Mouse (Mus musculus) midbrain, embryonic 14.5 days (tissue): ENCODE measurements around the gene Disc1. TPM values are rescaled to one million over a fixed set of nuclear protein-coding genes. Genes with fewer than 3 reads are reported as not detected.

Experiments
- ATAC-seq: fragments of 200-750 bp; cut with Nextera tagmentation; 2 replicates; pipeline ENCODE4 v1.8.0; 2017; ENCODE audit warnings: moderate number of reproducible peaks, moderate library complexity; ENCODE audit not compliant: low FRiP score, low TSS enrichment
- DNase-seq: peaks from one replicate; pipeline ENCODE4 v3.0.0-alpha.2; 2015
- H3K27ac ChIP-seq: fragments of 300-500 bp; sonication (generic); replicated peaks from 2 replicates; pipeline ENCODE4 v1.5.1; 2014; ENCODE audit warnings: mild to moderate bottlenecking, low read depth, low read length, moderate library complexity
- H3K27me3 ChIP-seq: fragments of 300-500 bp; sonication (generic); 2 replicates; pipeline ENCODE4 v1.6.1; 2014; ENCODE audit warnings: low read length, control low read depth, mixed read lengths; ENCODE audit not compliant: control insufficient read depth, insufficient read depth
- H3K36me3 ChIP-seq: fragments of 300-500 bp; sonication (generic); 2 replicates; pipeline ENCODE4 v1.6.1; 2014; ENCODE audit warnings: low read length, control low read depth; ENCODE audit not compliant: control insufficient read depth, insufficient read depth
- H3K4me1 ChIP-seq: fragments of 300-500 bp; sonication (generic); 2 replicates; pipeline ENCODE4 v1.6.1; 2014; ENCODE audit warnings: mild to moderate bottlenecking, antibody characterized with exemption, low read length, control low read depth; ENCODE audit not compliant: control insufficient read depth, insufficient read depth
- H3K4me2 ChIP-seq: fragments of 300-500 bp; sonication (generic); 2 replicates; pipeline ENCODE4 v1.6.1; 2014; ENCODE audit warnings: mild to moderate bottlenecking, low read length, moderate library complexity
- H3K4me3 ChIP-seq: fragments of 300-500 bp; sonication (generic); replicated peaks from 2 replicates; pipeline ENCODE4 v1.5.1; 2014; ENCODE audit warnings: low read depth, low read length
- H3K9ac ChIP-seq: fragments of 300-500 bp; sonication (generic); replicated peaks from 2 replicates; pipeline ENCODE4 v1.6.1; 2014; ENCODE audit warnings: mild to moderate bottlenecking, low read length, moderate library complexity
- H3K9me3 ChIP-seq: fragments of 300-500 bp; sonication (generic); 2 replicates; pipeline ENCODE4 v1.6.1; 2016; ENCODE audit warnings: low read length, control low read depth, mixed read lengths; ENCODE audit not compliant: control insufficient read depth
- WGBS: fragments of 180-500 bp; shearing (Covaris S2); extraction: QIAGEN DNeasy Blood & Tissue Kit; methylation state at CpG from one replicate; pipeline ENCODE4 v1.1.7; 2014; 5-methylcytosine and 5-hydroxymethylcytosine counted together
- polyA plus RNA-seq: library from polyadenylated mRNA; unstranded; fragments of >200 nt; fragmentation: Nextera tagmentation; extraction: Ambion mirVana; gene quantifications from 2 replicates; pipeline ENCODE4 v1.2.1, GENCODE M21; 2014

Disc1 gene
- polyA plus RNA-seq, 1 experiment from 2014 or later, result 0.78 TPM

DNA sequence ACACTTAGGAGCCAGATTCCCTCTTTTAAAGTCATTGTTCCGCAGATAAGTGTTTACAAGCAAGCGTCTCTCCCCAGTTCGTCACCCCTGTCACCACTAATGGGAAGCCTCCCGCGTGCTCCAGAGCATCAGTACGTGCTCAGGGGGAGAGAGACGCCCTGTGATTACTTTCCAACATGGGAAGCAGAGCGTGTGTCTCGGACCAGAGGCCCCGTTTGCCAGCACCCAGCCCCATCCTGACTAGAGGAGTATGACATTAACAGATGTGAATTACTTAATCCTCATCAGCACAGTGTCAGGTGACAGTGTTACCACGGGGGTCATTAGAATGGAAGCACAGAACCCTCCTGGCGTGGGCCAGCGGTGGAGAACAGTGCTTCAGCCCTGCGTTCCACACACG, 15.3 kb upstream of the Disc1 start:
- DNase-seq, result no peak

DNA sequence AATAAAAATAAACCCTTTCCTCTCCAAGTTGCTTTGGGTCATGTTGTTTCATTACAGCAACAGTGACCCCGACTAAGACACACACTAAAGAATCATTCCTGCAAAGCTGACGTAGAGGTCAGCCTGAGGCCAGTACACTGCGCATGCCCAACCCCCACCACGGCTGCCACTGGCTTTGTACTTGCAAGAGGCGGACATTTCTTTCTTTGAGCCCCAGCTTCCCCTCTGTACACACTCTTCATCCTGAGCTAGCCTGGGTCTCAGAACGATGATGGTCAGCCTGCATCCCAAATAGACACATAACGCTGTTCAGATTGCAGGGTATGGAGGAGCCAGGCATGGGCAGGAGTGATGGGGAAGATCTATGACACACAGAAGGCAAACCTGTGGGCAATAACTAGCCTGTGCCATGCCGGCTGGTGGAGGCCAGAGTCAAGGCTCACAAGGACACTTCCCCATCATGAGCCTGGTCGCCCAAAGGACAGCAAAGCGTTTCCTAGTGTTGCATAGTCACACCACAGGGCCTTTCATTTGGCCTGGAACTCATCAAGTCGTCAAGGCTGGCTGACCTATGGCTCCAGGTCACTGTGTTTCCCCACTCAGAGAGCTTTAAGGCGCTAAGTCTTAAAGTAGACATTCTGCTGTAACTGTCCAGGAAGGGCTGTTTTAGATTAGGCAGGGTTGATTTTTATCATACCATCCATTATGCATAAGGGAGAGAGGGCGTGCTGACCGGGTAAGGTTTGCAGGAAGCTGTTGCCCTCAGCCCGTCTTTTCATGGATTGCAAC, 13.2 kb upstream of the Disc1 start:
- DNase-seq (no peak), ATAC-seq (no peak)
- H3K9ac ChIP-seq, result no peak overlapping the region
- H3K4me2 ChIP-seq, result no peak overlapping the region
- H3K9me3 ChIP-seq, result no peaks in the 10 kb centered on the region
- WGBS, result 83% methylated on average over 15 of the region's 15 CpGs
- no peak overlapping the region for H3K4me3 ChIP-seq
- H3K4me1 ChIP-seq, result no peaks in the 10 kb centered on the region
- H3K36me3 ChIP-seq, result peaks cover 29% of the 10 kb centered on the region
- no peak overlapping the region for H3K27ac ChIP-seq
- no peaks in the 10 kb centered on the region for H3K27me3 ChIP-seq

More for the DNA sequence above, 15.3 kb upstream of the Disc1 start:
- Histone ChIP-seq H3K27me3 (no peaks in the 10 kb centered on the region), H3K9me3 (no peaks in the 10 kb centered on the region), H3K27ac (no peak overlapping the region), H3K4me1 (no peaks in the 10 kb centered on the region), H3K4me2 (no peak overlapping the region), H3K36me3 (peaks cover 47% of the 10 kb centered on the region), H3K9ac (no peak overlapping the region), H3K4me3 (no peak overlapping the region)
- no peak for ATAC-seq
- 88% methylated on average over 15 of the region's 15 CpGs for WGBS

DNA sequence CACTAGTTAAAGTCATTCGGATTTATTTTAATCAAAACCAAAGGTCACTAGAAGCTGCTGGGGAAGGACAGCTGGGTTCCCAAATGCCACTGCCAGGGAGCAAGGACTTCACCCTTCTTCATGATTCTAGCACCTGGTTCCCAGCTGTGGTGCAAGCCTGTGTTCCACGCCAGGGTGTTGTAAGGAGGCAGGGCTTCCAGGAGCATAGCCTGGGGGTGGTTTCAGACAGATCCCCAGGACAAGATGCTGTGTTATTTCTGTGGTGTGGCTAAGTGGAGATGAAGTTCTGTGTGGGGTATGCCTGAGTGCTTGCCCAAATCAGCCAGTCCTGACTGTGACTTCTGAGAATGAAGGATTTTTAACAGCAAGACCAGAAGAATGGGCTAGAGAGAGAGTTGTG, 12.5 kb upstream of the Disc1 start:
- DNase-seq, result no peak
- ATAC-seq, result no peak
- H3K27ac ChIP-seq, result no peak overlapping the region
- no peak overlapping the region for H3K4me2 ChIP-seq
- no peaks in the 10 kb centered on the region for H3K27me3 ChIP-seq
- no peak overlapping the region for H3K9ac ChIP-seq
- H3K4me1 ChIP-seq, result no peaks in the 10 kb centered on the region
- H3K9me3 ChIP-seq, result no peaks in the 10 kb centered on the region
- WGBS, result 80% methylated on average over 2 of the region's 2 CpGs
- no peak overlapping the region for H3K4me3 ChIP-seq
- peaks cover 23% of the 10 kb centered on the region for H3K36me3 ChIP-seq

DNA sequence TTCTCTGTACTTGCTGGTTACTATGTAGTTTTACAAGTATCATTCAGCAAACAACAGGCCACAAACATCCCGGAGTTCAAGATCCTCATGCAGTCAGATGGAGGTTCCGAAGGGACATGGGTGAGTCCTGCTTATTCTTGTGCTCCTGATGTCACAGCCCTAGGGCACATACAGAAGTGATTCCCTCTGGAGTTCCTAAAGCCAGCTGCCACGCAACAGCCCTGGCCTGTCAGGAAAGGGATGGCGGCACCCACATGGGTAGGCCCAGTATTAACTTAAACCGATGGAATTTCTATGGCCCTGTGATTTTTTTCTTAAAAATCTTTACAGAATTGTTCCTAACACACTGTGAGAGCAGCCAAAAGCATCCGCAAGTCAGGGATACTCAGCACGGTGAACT, 10.6 kb upstream of the Disc1 start:
- DNase-seq, result no peak

DNA sequence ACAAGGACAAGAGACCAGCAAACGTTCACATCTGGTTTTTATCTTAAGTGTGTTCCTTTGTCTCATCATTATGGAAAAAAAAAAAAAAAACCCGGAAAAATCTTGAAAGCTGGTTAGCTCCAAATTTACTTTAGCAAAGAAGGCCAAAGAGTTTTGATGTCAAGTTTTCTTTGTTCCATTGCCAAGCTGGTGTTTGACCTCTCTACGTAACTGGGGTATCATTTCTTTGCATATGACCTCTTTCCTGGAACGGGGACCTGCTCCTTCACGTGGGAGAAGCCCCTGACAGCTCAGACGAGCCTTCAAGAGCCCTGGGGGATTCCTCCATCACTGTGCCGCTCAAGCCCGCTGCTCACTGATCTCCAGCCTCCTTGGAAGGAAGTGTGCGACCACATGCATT, 10.1 kb upstream of the Disc1 start:
- WGBS, result 52% methylated on average over 9 of the region's 9 CpGs
- ATAC-seq, result no peak
- Histone ChIP-seq H3K36me3 (peaks cover 13% of the 10 kb centered on the region), H3K4me2 (no peak overlapping the region), H3K4me3 (no peak overlapping the region), H3K4me1 (no peaks in the 10 kb centered on the region), H3K27ac (no peak overlapping the region), H3K9me3 (no peaks in the 10 kb centered on the region), H3K9ac (no peak overlapping the region), H3K27me3 (no peaks in the 10 kb centered on the region)
- no peak for DNase-seq

More for the DNA sequence above, 10.6 kb upstream of the Disc1 start:
- no peak for ATAC-seq
- no peaks in the 10 kb centered on the region for H3K4me1 ChIP-seq
- peaks cover 16% of the 10 kb centered on the region for H3K36me3 ChIP-seq
- H3K4me2 ChIP-seq, result no peak overlapping the region
- no peaks in the 10 kb centered on the region for H3K9me3 ChIP-seq
- H3K9ac ChIP-seq, result no peak overlapping the region
- no peak overlapping the region for H3K4me3 ChIP-seq
- WGBS, result 78% methylated on average over 7 of the region's 7 CpGs
- no peak overlapping the region for H3K27ac ChIP-seq
- no peaks in the 10 kb centered on the region for H3K27me3 ChIP-seq

DNA sequence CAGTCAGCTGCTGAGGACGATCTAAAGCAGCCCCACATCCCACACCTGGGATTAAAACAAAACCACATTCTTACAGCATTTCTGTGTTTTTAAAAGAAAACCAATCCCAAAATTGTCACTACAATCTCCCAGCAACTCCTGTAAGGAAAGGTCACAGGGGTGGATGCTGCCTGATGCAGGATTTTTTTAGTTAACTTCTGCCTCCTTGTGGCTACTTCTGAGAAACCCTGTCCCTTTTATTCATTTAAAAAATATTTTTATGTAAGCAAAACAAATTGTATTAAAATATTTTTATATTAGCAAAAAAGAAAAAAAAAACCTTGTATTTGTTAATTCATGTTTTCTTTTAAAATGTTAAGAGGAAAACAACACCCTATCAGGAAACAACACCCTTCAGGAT, 8.2 kb upstream of the Disc1 start:
- Histone ChIP-seq H3K4me1 (no peaks in the 10 kb centered on the region), H3K27ac (no peak overlapping the region), H3K4me2 (no peak overlapping the region), H3K36me3 (peaks cover 2% of the 10 kb centered on the region; the same call in 1 of the 2 replicates), H3K27me3 (no peaks in the 10 kb centered on the region), H3K4me3 (no peak overlapping the region), H3K9ac (no peak overlapping the region), H3K9me3 (no peaks in the 10 kb centered on the region)
- 93% methylated on average over 1 of the region's 1 CpGs for WGBS
- ATAC-seq, result no peak
- DNase-seq, result no peak

DNA sequence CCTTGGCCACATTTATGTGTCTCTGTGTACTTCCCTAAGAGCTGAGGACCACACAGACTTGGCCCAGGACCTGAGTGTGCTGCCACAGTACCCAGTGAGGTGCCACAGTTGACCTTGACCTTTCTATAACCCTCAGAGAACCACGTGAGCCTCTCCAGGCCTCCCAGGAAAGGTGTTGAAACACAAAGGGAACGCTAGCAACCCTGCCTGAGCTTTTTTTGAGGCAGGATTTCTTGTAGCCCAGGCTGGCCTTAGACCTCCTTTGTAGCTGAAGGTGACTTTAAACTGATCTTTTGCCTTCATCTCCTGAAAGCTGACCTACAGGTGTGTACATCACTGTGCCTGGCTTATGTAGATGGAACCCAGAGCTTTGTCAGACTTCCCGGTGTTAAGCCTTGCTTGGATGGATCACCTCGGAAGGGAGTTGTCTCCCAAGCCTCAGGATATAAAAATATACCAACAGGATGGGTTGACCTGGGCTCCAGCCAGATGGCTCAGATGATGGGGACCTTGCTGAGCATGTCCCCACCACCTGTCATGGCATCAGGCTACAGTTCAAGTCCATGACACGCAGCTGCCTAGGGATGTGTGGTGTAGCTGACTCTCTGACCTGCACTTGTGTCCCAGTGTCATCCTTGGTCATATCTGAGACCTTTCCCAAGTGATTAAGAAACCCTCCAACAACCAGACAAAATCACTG, 4.8 kb upstream of the Disc1 start:
- ATAC-seq, result no peak
- no peaks in the 10 kb centered on the region for H3K4me1 ChIP-seq
- WGBS, result 68% methylated on average over 5 of the region's 5 CpGs

DNA sequence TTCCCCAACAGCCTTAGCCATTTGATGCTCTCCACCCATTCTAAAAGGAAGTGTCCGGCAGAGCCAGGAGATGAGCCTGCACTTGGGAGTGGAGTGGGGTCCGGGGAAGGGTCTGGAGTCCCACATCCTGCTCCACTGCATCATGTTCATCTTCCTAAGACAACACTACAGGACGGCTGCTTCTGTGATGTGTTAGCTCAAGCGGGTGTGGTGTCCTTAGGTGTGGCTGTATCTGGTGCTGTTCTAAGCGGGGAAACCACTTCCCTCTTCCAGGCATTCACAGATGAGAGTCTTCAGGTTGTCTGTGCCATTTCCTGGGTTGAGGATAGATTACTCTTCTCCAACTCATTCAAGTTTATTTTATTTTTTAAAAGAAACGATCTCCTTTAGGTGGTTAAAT, 4.2 kb upstream of the Disc1 start:
- WGBS, result 86% methylated on average over 6 of the region's 6 CpGs
- no peak overlapping the region for H3K27ac ChIP-seq
- no peak for ATAC-seq
- no peak overlapping the region for H3K4me3 ChIP-seq
- no peak overlapping the region for H3K4me2 ChIP-seq
- H3K27me3 ChIP-seq, result peaks cover 25% of the 10 kb centered on the region
- DNase-seq, result no peak
- H3K36me3 ChIP-seq, result no peaks in the 10 kb centered on the region
- no peaks in the 10 kb centered on the region for H3K4me1 ChIP-seq
- no peak overlapping the region for H3K9ac ChIP-seq
- peaks cover 5% of the 10 kb centered on the region; the same call in 1 of the 2 replicates for H3K9me3 ChIP-seq

More for the DNA sequence above, 4.8 kb upstream of the Disc1 start:
- no peak for DNase-seq
- H3K9me3 ChIP-seq, result peaks cover 5% of the 10 kb centered on the region; the same call in 1 of the 2 replicates
- H3K36me3 ChIP-seq, result no peaks in the 10 kb centered on the region
- H3K27ac ChIP-seq, result no peak overlapping the region
- H3K9ac ChIP-seq, result no peak overlapping the region
- H3K4me2 ChIP-seq, result no peak overlapping the region
- H3K27me3 ChIP-seq, result peaks cover 19% of the 10 kb centered on the region
- no peak overlapping the region for H3K4me3 ChIP-seq

DNA sequence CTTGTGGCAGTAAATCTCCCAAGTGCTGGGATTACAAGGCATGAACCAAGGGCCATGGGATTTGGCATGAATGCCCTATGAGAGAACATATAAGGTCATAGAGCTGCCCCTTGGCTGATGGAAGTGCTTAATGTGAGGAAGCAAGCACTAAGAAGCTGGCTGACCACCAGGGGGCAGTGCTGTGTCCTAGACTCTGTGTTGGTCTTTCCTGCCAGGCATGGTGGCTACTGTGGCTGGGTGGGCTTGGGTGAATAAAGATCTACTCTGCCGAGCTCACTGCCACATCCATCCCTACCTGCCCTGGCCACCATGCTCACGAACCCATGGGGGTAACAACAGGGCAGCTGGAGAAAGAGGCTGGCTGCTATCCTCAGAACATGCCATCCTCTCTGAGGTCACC, 2.0 kb upstream of the Disc1 start:
- Histone ChIP-seq H3K4me3 (no peak overlapping the region), H3K27ac (no peak overlapping the region), H3K9me3 (peaks cover 5% of the 10 kb centered on the region; the same call in 1 of the 2 replicates), H3K9ac (no peak overlapping the region), H3K36me3 (no peaks in the 10 kb centered on the region), H3K4me2 (no peak overlapping the region), H3K27me3 (peaks cover 36% of the 10 kb centered on the region), H3K4me1 (no peaks in the 10 kb centered on the region)
- peak; percentile 86 for DNase-seq
- 38% methylated on average over 2 of the region's 2 CpGs for WGBS
- ATAC-seq, result no peak
